Mouse (Mus musculus) CH12.LX (cell line): ENCODE results near the gene Tent5b. TPM values are rescaled to one million over a fixed set of nuclear protein-coding genes. Genes with fewer than 3 reads are reported as not detected.
A peak's percentile ranks its signal among the peaks of the same experiment; 100 is the strongest.

ENCODE experiments used
- DNase-seq: peaks from one replicate; pipeline ENCODE4 v3.0.0-alpha.2; 2013; ENCODE audit errors: extremely low read depth
- H3K27ac ChIP-seq: 2 replicates; pipeline ENCODE4 v1.5.1; 2012; ENCODE audit warnings: low read depth, mild to moderate bottlenecking, control low read depth, moderate library complexity; ENCODE audit not compliant: insufficient read depth
- H3K27me3 ChIP-seq: replicated peaks from 2 replicates; pipeline ENCODE3; 2012; ENCODE audit warnings: inconsistent platforms
- H3K36me3 ChIP-seq, 2 experiments: replicated peaks in 1 of 2; 2 replicates each; pipeline versions ENCODE3 to v1.6.1; 2012; ENCODE audit warnings: inconsistent platforms in 1 of 2, low read length in 1 of 2, mild to moderate bottlenecking in 1 of 2, mixed read lengths in 1 of 2, moderate library complexity in 1 of 2; ENCODE audit not compliant: control insufficient read depth in 1 of 2, insufficient read depth in 1 of 2
- H3K4me1 ChIP-seq, 2 experiments: 2 replicates each; pipeline ENCODE4 v1.6.1; 2012; ENCODE audit warnings: inconsistent platforms in 1 of 2, moderate library complexity in 1 of 2; ENCODE audit not compliant: insufficient read depth in 2 of 2, control insufficient read depth in 1 of 2
- H3K4me2 ChIP-seq: 2 replicates; pipeline ENCODE4 v1.6.1; 2012; ENCODE audit warnings: low read depth, mild to moderate bottlenecking, control low read depth; ENCODE audit not compliant: poor library complexity, insufficient read depth, severe bottlenecking
- H3K4me3 ChIP-seq, 3 experiments: fragments of 150-350 bp in 1 of 3; sonication (generic) in 1 of 3; replicated peaks in 1 of 3; 2 replicates each; pipeline versions ENCODE3 to v1.5.1; 2011 to 2012; ENCODE audit warnings: low read depth in 2 of 3, low read length in 2 of 3, mild to moderate bottlenecking in 2 of 3, moderate library complexity in 2 of 3, control low read depth in 1 of 3, improper control_type of control experiment in 1 of 3, inconsistent platforms in 1 of 3, mixed read lengths in 1 of 3; ENCODE audit not compliant: poor library complexity in 1 of 3
- H3K79me2 ChIP-seq: replicated peaks from 2 replicates; pipeline ENCODE4 v1.6.1; 2012; ENCODE audit warnings: mild to moderate bottlenecking, moderate library complexity; ENCODE audit not compliant: control insufficient read depth, poor library complexity, insufficient read depth, severe bottlenecking; ENCODE audit errors: extremely low read depth
- H3K9ac ChIP-seq: 2 replicates; pipeline ENCODE4 v1.6.1; 2012; ENCODE audit warnings: low read depth, mild to moderate bottlenecking, control low read depth, moderate library complexity; ENCODE audit not compliant: insufficient read depth
- H3K9me3 ChIP-seq: replicated peaks from 2 replicates; pipeline ENCODE3; 2012; ENCODE audit warnings: low read length, inconsistent platforms, mixed read lengths
- BHLHE40 ChIP-seq: IDR thresholded peaks from 2 replicates; pipeline ENCODE4 v1.6.1; 2011; ENCODE audit warnings: mild to moderate bottlenecking, low read depth, low read length, improper control_type of control experiment
- CTCF ChIP-seq, 2 experiments: IDR thresholded peaks in 1 of 2; conservative IDR thresholded peaks in 1 of 2; 2 replicates each; pipeline ENCODE4 v1.5.1; 2011 to 2012; ENCODE audit warnings: low read depth in 2 of 2, low read length in 2 of 2, improper control_type of control experiment in 1 of 2, inconsistent platforms in 1 of 2, mild to moderate bottlenecking in 1 of 2, moderate library complexity in 1 of 2
- EP300 ChIP-seq: IDR thresholded peaks from 2 replicates; pipeline ENCODE4 v1.6.1; 2011; ENCODE audit warnings: low read length, improper control_type of control experiment
- ETS1 ChIP-seq: conservative IDR thresholded peaks from 2 replicates; pipeline ENCODE4 v1.6.1; 2012; ENCODE audit warnings: low read depth, mild to moderate bottlenecking, inconsistent platforms, low read length, improper control_type of control experiment, moderate library complexity
- HCFC1 ChIP-seq: IDR thresholded peaks from 2 replicates; pipeline ENCODE4 v1.6.1; 2012; ENCODE audit warnings: low read depth, mild to moderate bottlenecking, inconsistent platforms, low read length, improper control_type of control experiment
- IRF4 ChIP-seq: IDR thresholded peaks from 2 replicates; pipeline ENCODE4 v1.6.1; 2014; ENCODE audit warnings: low read depth, mild to moderate bottlenecking, inconsistent platforms, low read length, improper control_type of control experiment
- JUN ChIP-seq: IDR thresholded peaks from 2 replicates; pipeline ENCODE4 v1.6.1; 2011; ENCODE audit warnings: low read depth, mild to moderate bottlenecking, low read length, improper control_type of control experiment, moderate library complexity; ENCODE audit not compliant: insufficient read depth
- JUND ChIP-seq: conservative IDR thresholded peaks from 2 replicates; pipeline ENCODE4 v1.6.1; 2011; ENCODE audit warnings: low read depth, low read length, improper control_type of control experiment
- MAFK ChIP-seq: IDR thresholded peaks from 2 replicates; pipeline ENCODE4 v1.6.1; 2011; ENCODE audit warnings: low read length, improper control_type of control experiment; ENCODE audit not compliant: insufficient replicate concordance
- MAX ChIP-seq: IDR thresholded peaks from 2 replicates; pipeline ENCODE4 v1.6.1; 2011; ENCODE audit warnings: low read length, improper control_type of control experiment
- MAZ ChIP-seq: IDR thresholded peaks from 2 replicates; pipeline ENCODE4 v1.6.1; 2012; ENCODE audit warnings: low read depth, mild to moderate bottlenecking, inconsistent platforms, low read length, improper control_type of control experiment, moderate library complexity
- MEF2A ChIP-seq: IDR thresholded peaks from 2 replicates; pipeline ENCODE4 v1.6.1; 2014; ENCODE audit warnings: low read depth, mild to moderate bottlenecking, inconsistent platforms, low read length, improper control_type of control experiment, borderline replicate concordance
- MXI1 ChIP-seq: IDR thresholded peaks from 2 replicates; pipeline ENCODE4 v1.6.1; 2011; ENCODE audit warnings: mild to moderate bottlenecking, low read depth, low read length, improper control_type of control experiment
- MYC ChIP-seq: IDR thresholded peaks from 2 replicates; pipeline ENCODE4 v1.6.1; 2011; ENCODE audit warnings: low read depth, mild to moderate bottlenecking, improper control_type of control experiment, low read length
- NRF1 ChIP-seq: IDR thresholded peaks from 2 replicates; pipeline ENCODE4 v1.6.1; 2014; ENCODE audit warnings: low read depth, mild to moderate bottlenecking, inconsistent platforms, low read length, improper control_type of control experiment, moderate library complexity
- PAX5 ChIP-seq: IDR thresholded peaks from 2 replicates; pipeline ENCODE4 v1.6.1; 2012; ENCODE audit warnings: low read length, inconsistent platforms, mixed read lengths
- POLR2A ChIP-seq: IDR thresholded peaks from 2 replicates; pipeline ENCODE4 v1.6.1; 2011; ENCODE audit warnings: low read depth, mild to moderate bottlenecking, improper control_type of control experiment, low read length
- POLR2AphosphoS2 ChIP-seq: IDR thresholded peaks from 2 replicates; pipeline ENCODE4 v1.6.1; 2011; ENCODE audit warnings: low read depth, low read length, improper control_type of control experiment
- RAD21 ChIP-seq: IDR thresholded peaks from 2 replicates; pipeline ENCODE4 v1.6.1; 2011; ENCODE audit warnings: low read depth, mild to moderate bottlenecking, low read length, improper control_type of control experiment, moderate library complexity
- SIN3A ChIP-seq: IDR thresholded peaks from 2 replicates; pipeline ENCODE4 v1.6.1; 2012; ENCODE audit warnings: low read length, improper control_type of control experiment, inconsistent platforms
- TBP ChIP-seq: conservative IDR thresholded peaks from 2 replicates; pipeline ENCODE4 v1.6.1; 2011; ENCODE audit warnings: low read depth, low read length, improper control_type of control experiment
- TCF12 ChIP-seq: IDR thresholded peaks from 2 replicates; pipeline ENCODE4 v1.6.1; 2014; ENCODE audit warnings: low read depth, mild to moderate bottlenecking, inconsistent platforms, low read length, improper control_type of control experiment
- UBTF ChIP-seq: IDR thresholded peaks from 2 replicates; pipeline ENCODE4 v1.6.1; 2012; ENCODE audit warnings: low read depth, mild to moderate bottlenecking, inconsistent platforms, low read length, improper control_type of control experiment, moderate library complexity
- USF1 ChIP-seq: IDR thresholded peaks from 2 replicates; pipeline ENCODE4 v1.6.1; 2014; ENCODE audit warnings: low read depth, mild to moderate bottlenecking, inconsistent platforms, low read length, improper control_type of control experiment
- USF2 ChIP-seq: conservative IDR thresholded peaks from 2 replicates; pipeline ENCODE4 v1.6.1; 2011; ENCODE audit warnings: low read depth, low read length, improper control_type of control experiment
- ZC3H11A ChIP-seq: IDR thresholded peaks from 2 replicates; pipeline ENCODE4 v1.6.1; 2012; ENCODE audit warnings: low read depth, mild to moderate bottlenecking, inconsistent platforms, low read length, improper control_type of control experiment
- ZKSCAN1 ChIP-seq: IDR thresholded peaks from 2 replicates; pipeline ENCODE4 v1.6.1; 2012; ENCODE audit warnings: low read depth, inconsistent platforms, low read length, improper control_type of control experiment, borderline replicate concordance
- ZMIZ1 ChIP-seq: IDR thresholded peaks from 2 replicates; pipeline ENCODE4 v1.6.1; 2012; ENCODE audit warnings: low read depth, mild to moderate bottlenecking, inconsistent platforms, low read length, improper control_type of control experiment
- dilution Hi-C: fragments of 300-500 bp; cut with MboI; formaldehyde crosslinking; loops from 2 replicates; pipeline ENCODE4 v1.14.3; 2020; ENCODE audit warnings: low sequenced_read_pairs; ENCODE audit not compliant: extremely low pct_unique_long_range_greater_than_20kb, extremely low pct_ligation_motif_present
- in situ Hi-C: fragments of 300-500 bp; cut with MboI; formaldehyde crosslinking; loops from 3 replicates; pipeline ENCODE4 v1.14.3; 2019; ENCODE audit warnings: low sequenced_read_pairs, low pct_ligation_motif_present, low pct_unique_long_range_greater_than_20kb, mixed read lengths
- polyA plus RNA-seq: library from polyadenylated mRNA; unstranded; fragments of >175 nt; gene quantifications from 2 replicates; pipeline ENCODE4 v1.2.1, GENCODE M21; 2012; ENCODE audit warnings: low read depth; ENCODE audit not compliant: insufficient read length
- total RNA-seq, 2 experiments: library from RNA; depleted of rRNA; stranded (reverse); fragments of 300-350 nt in 1 of 2; fragments of >200 nt in 1 of 2; gene quantifications; 2 replicates each; pipeline ENCODE4 v1.2.3; 2012 to 2014

The Tent5b gene
- total and polyA plus RNA-seq, 3 experiments, result not detected

- no peak overlapping the region for H3K4me3 ChIP-seq
- H3K4me1 ChIP-seq, result peaks cover 14 to 49% of the 10 kb centered on the region in 2 experiments
- dilution Hi-C loops, result no loop called here
- H3K36me3 ChIP-seq, result no peaks in the 10 kb centered on the region
- no peak overlapping the region for H3K4me2 ChIP-seq
- H3K27ac ChIP-seq, result no peak overlapping the region
- in situ Hi-C loops, result loop anchor here (10.0 kb wide), 1 partner anchor 141 kb away; no protein-coding TSS in a partner anchor
- peak; percentile 40 for DNase-seq
- H3K9me3 ChIP-seq, result no peaks in the 10 kb centered on the region
- no peaks in the 10 kb centered on the region for H3K27me3 ChIP-seq
- no peak overlapping the region for H3K9ac ChIP-seq
- TF ChIP-seq MAFK (no peak), POLR2AphosphoS2 (no peak), CTCF (conservative IDR thresholded peaks at IDR 0.05 in 1 of 2, IDR thresholded peaks at IDR 0.05 in 1 of 2; ENCODE audit: low read depth in 2 of 2, low read length in 2 of 2) (no peak), ZKSCAN1 (no peak), ZMIZ1 (no peak), JUND (no peak), NRF1 (no peak), TBP (no peak), MAZ (no peak), JUN (no peak), BHLHE40 (no peak), EP300 (no peak), POLR2A (no peak), MAX (no peak), HCFC1 (no peak), UBTF (no peak), MEF2A (no peak)
- no peaks in the 10 kb centered on the region for H3K79me2 ChIP-seq
Observed at GRCm38 (mm10) chr4:133445727-133446126, 34.2 kb upstream of the Tent5b start.

- Histone ChIP-seq H3K27ac (no peak overlapping the region), H3K4me1 (peaks cover 8 to 48% of the 10 kb centered on the region in 2 experiments), H3K9me3 (no peaks in the 10 kb centered on the region), H3K36me3 (no peaks in the 10 kb centered on the region), H3K27me3 (no peaks in the 10 kb centered on the region), H3K4me2 (no peak overlapping the region), H3K9ac (no peak overlapping the region), H3K79me2 (no peaks in the 10 kb centered on the region), H3K4me3 (no peak overlapping the region)
- TF ChIP-seq USF2, result no peak
- TF ChIP-seq USF1, result no peak
- no peak for TF ChIP-seq SIN3A
- no peak for TF ChIP-seq PAX5
- TF ChIP-seq JUN, result no peak
- no peak for TF ChIP-seq EP300
- no peak for TF ChIP-seq TCF12
- no peak for TF ChIP-seq RAD21
- no peak for TF ChIP-seq MAX
- TF ChIP-seq ZMIZ1, result no peak
- no peak for TF ChIP-seq ETS1
- TF ChIP-seq MXI1, result no peak
- no peak for TF ChIP-seq ZC3H11A
- TF ChIP-seq CTCF (conservative IDR thresholded peaks at IDR 0.05 in 1 of 2, IDR thresholded peaks at IDR 0.05 in 1 of 2; ENCODE audit: low read depth in 2 of 2, low read length in 2 of 2), result no peak
- TF ChIP-seq POLR2AphosphoS2, result no peak
- TF ChIP-seq POLR2A, result no peak
- TF ChIP-seq IRF4, result no peak
- no peak for TF ChIP-seq MEF2A
- TF ChIP-seq MYC, result no peak
- dilution Hi-C loops, result no loop called here
- DNase-seq, result no peak
- in situ Hi-C loops, result loop anchor here (10.0 kb wide), 1 partner anchor 143 kb away; no protein-coding TSS in a partner anchor
Observed at GRCm38 (mm10) chr4:133447366-133447765, 32.6 kb upstream of the Tent5b start.
